Mouse (Mus musculus) intestine, postnatal 0 days (tissue): ENCODE measurements around the gene Micu2. TPM values are rescaled to one million over a fixed set of nuclear protein-coding genes. Genes with fewer than 3 reads are reported as not detected.
A peak's percentile ranks its signal among the peaks of the same experiment; 100 is the strongest.

ENCODE experiments used
- ATAC-seq: fragments of 200-750 bp; cut with Nextera tagmentation; 2 replicates; pipeline ENCODE4 v1.8.0; 2017; ENCODE audit warnings: mild to moderate bottlenecking, moderate TSS enrichment, moderate library complexity
- H3K27ac ChIP-seq: fragments of 300-500 bp; sonication (generic); 2 replicates; pipeline ENCODE4 v1.5.1; 2014; ENCODE audit warnings: mild to moderate bottlenecking, low read depth, low read length, moderate library complexity
- H3K27me3 ChIP-seq: fragments of 300-500 bp; sonication (generic); replicated peaks from 2 replicates; pipeline ENCODE4 v1.6.1; 2014; ENCODE audit warnings: low read length, mixed read lengths; ENCODE audit not compliant: control insufficient read depth, insufficient read depth
- H3K36me3 ChIP-seq: fragments of 300-500 bp; sonication (generic); 2 replicates; pipeline ENCODE4 v1.6.1; 2014; ENCODE audit warnings: mild to moderate bottlenecking, moderate library complexity; ENCODE audit not compliant: control insufficient read depth, insufficient read depth
- H3K4me1 ChIP-seq: fragments of 300-500 bp; sonication (generic); replicated peaks from 2 replicates; pipeline ENCODE4 v1.6.1; 2014; ENCODE audit warnings: antibody characterized with exemption, low read length, mixed read lengths; ENCODE audit not compliant: control insufficient read depth, insufficient read depth
- H3K4me2 ChIP-seq: fragments of 300-500 bp; sonication (generic); replicated peaks from 2 replicates; pipeline ENCODE4 v1.6.1; 2014; ENCODE audit warnings: low read depth, mild to moderate bottlenecking, moderate library complexity
- H3K4me3 ChIP-seq: fragments of 300-500 bp; sonication (generic); 2 replicates; pipeline ENCODE4 v1.5.1; 2014; ENCODE audit warnings: low read depth, low read length
- H3K9ac ChIP-seq: fragments of 300-500 bp; sonication (generic); 2 replicates; pipeline ENCODE4 v1.6.1; 2014; ENCODE audit warnings: mild to moderate bottlenecking, low read depth, low read length
- H3K9me3 ChIP-seq: fragments of 300-500 bp; sonication (generic); 2 replicates; pipeline ENCODE4 v1.6.1; 2016; ENCODE audit warnings: mixed run types; ENCODE audit not compliant: control insufficient read depth
- CTCF ChIP-seq: sonication (generic); IDR thresholded peaks from 2 replicates; pipeline ENCODE4 v1.5.1; 2016; ENCODE audit warnings: low read depth, mild to moderate bottlenecking, control low read depth, antibody characterized with exemption, moderate library complexity
- WGBS: fragments of 180-500 bp; shearing (Covaris S2); extraction: QIAGEN DNeasy Blood & Tissue Kit; methylation state at CpG from one replicate; pipeline ENCODE4 v1.1.7; 2014; 5-methylcytosine and 5-hydroxymethylcytosine counted together
- polyA plus RNA-seq: library from polyadenylated mRNA; unstranded; fragments of >200 nt; fragmentation: Nextera tagmentation; extraction: Ambion mirVana; gene quantifications from 2 replicates; pipeline ENCODE4 v1.2.1, GENCODE M21; 2015

The Micu2 gene
- polyA plus RNA-seq, 1 experiment from 2014 or later = 70.0 TPM

GRCm38 (mm10) chr14:58002161-58002560 lies 3.1 kb upstream of the Micu2 start:
- H3K4me1 ChIP-seq = no peaks in the 10 kb centered on the region
- no peak for TF ChIP-seq CTCF
- no peak overlapping the region for H3K9ac ChIP-seq
- ATAC-seq = no peak
- WGBS = 74% methylated on average over 1 of the region's 1 CpGs
- no peak overlapping the region for H3K4me3 ChIP-seq
- H3K27me3 ChIP-seq = no peaks in the 10 kb centered on the region
- H3K9me3 ChIP-seq = no peaks in the 10 kb centered on the region
- H3K27ac ChIP-seq = no peak overlapping the region
- no peak overlapping the region for H3K4me2 ChIP-seq
- H3K36me3 ChIP-seq = no peaks in the 10 kb centered on the region

DNA sequence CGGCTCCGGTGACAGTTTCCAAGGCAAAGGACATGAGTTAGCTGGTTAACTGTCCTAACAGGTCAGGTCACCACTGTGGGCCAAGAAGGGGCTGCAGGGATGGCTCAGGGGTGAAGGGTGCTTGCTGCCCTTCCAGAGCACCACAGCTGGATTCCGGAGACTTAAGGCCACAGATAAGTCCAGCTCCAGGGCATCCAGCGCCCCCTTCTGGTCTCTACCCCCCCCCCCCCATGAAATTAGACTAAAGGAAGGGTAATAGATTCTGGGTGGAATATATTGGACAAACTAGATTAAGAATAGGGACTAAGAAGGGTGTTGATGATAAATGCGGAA lies 306 bp upstream of the Micu2 start:
- peak overlapping the region; percentile 97; the same call in 1 of the 2 replicates for H3K4me2 ChIP-seq
- H3K27ac ChIP-seq = no peak overlapping the region
- WGBS = 37% methylated on average over 5 of the region's 5 CpGs
- ATAC-seq = no peak; the same call in 1 of the 2 replicates
- no peaks in the 10 kb centered on the region for H3K27me3 ChIP-seq
- peak; percentile 26; the same call in 1 of the 2 replicates for TF ChIP-seq CTCF
- H3K9ac ChIP-seq = no peak overlapping the region
- H3K36me3 ChIP-seq = no peaks in the 10 kb centered on the region
- no peaks in the 10 kb centered on the region for H3K9me3 ChIP-seq
- H3K4me1 ChIP-seq = no peaks in the 10 kb centered on the region
- H3K4me3 ChIP-seq = peak overlapping the region; percentile 92

DNA sequence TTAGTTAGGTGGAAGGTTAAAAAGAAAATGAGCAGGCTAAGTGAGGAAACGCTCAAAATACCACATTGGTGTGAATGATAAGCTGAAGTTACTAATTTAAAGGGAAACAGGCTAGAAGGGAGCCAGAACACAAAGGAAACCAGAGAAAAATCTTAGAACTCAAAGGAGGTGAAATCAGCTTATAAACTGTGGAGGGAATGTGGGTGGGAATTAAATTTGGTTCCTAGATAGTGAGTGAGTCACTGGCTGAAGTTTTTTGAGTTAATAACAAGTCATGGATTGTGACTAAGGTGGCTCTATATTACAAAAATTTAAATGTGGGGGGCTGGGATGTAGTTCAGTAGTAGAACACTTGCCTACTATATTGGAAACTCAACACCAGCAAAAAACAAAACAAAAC lies 1.6 kb downstream of the Micu2 start:
- H3K4me3 ChIP-seq = no peak overlapping the region
- H3K36me3 ChIP-seq = 0 out of 2 replicates have a peak, but pooled peaks cover 2% of the 10 kb centered on the region
- no peak for ATAC-seq
- H3K27ac ChIP-seq = no peak overlapping the region
- WGBS = 38% methylated on average over 1 of the region's 1 CpGs
- TF ChIP-seq CTCF = no peak
- H3K4me2 ChIP-seq = peak overlapping the region; percentile 97; the same call in 1 of the 2 replicates
- H3K9ac ChIP-seq = no peak overlapping the region
- H3K27me3 ChIP-seq = no peaks in the 10 kb centered on the region
- H3K9me3 ChIP-seq = no peaks in the 10 kb centered on the region
- no peaks in the 10 kb centered on the region for H3K4me1 ChIP-seq

- no peak overlapping the region for H3K9ac ChIP-seq
- H3K36me3 ChIP-seq = 0 out of 2 replicates have a peak, but pooled peaks cover 2% of the 10 kb centered on the region
- H3K4me2 ChIP-seq = no peak overlapping the region
- no peaks in the 10 kb centered on the region for H3K4me1 ChIP-seq
- no peaks in the 10 kb centered on the region for H3K27me3 ChIP-seq
- H3K4me3 ChIP-seq = no peak overlapping the region
- TF ChIP-seq CTCF = peak; percentile 56
- ATAC-seq = no peak
- WGBS = 71% methylated on average over 3 of the region's 3 CpGs
- H3K27ac ChIP-seq = no peak overlapping the region
- H3K9me3 ChIP-seq = no peaks in the 10 kb centered on the region
Observed at GRCm38 (mm10) chr14:57996210-57996609, 2.9 kb downstream of the Micu2 start.

DNA sequence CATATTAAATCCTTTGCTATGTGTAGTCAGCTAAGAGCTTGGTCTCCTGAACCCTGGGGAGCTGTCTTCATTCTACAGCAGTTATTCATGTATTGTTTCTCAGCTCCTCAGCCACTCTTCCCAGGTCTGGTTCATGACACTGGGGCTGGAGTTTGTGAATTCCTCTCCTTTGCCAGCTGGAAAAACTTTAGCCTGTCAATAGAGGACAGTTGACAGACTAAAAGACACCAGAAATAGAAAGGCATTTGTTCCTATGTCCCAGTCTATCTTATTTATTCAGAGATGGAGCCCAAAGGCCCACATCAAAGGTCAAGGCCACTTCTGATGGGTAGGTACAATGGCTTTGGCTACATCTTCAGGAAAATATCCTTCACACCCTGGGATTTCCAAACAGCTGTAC lies 7.3 kb downstream of the Micu2 start:
- 0 out of 2 replicates have a peak, but pooled peaks cover 6% of the 10 kb centered on the region for H3K4me1 ChIP-seq
- H3K4me2 ChIP-seq = no peak overlapping the region
- TF ChIP-seq CTCF = no peak
- H3K27ac ChIP-seq = no peak overlapping the region
- ATAC-seq = no peak
- no peaks in the 10 kb centered on the region for H3K9me3 ChIP-seq
- peaks cover 11% of the 10 kb centered on the region; the same call in 1 of the 2 replicates for H3K36me3 ChIP-seq
- H3K9ac ChIP-seq = no peak overlapping the region
- H3K4me3 ChIP-seq = no peak overlapping the region
- H3K27me3 ChIP-seq = no peaks in the 10 kb centered on the region

DNA sequence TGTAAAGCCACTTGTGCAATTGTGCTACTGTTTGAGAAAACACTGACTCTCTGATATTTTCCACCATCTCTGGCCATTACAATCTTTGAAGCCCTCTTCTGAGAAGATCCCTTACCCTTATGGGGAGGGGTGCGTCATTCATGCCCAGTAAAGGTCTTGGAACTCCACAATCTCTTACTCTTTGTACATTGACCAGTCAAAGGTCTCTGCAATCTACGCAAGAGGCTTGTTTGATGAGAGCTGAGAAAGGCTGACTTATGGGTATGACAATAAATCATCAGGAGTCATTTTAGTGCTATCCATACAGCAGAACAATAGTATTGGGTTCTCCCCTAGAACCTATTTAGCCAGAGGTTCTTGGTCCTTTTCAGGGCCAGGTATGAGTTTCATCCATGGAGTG lies 9.9 kb downstream of the Micu2 start:
- Histone ChIP-seq H3K27me3 (no peaks in the 10 kb centered on the region), H3K9me3 (no peaks in the 10 kb centered on the region), H3K36me3 (peaks cover 11% of the 10 kb centered on the region; the same call in 1 of the 2 replicates), H3K4me2 (no peak overlapping the region), H3K4me3 (no peak overlapping the region), H3K4me1 (0 out of 2 replicates have a peak, but pooled peaks cover 6% of the 10 kb centered on the region), H3K9ac (no peak overlapping the region), H3K27ac (peak overlapping the region; percentile 67)
- peak; percentile 84 for ATAC-seq
- TF ChIP-seq CTCF = no peak
- WGBS = 58% methylated on average over 2 of the region's 2 CpGs

- Histone ChIP-seq H3K9me3 (no peaks in the 10 kb centered on the region), H3K27ac (no peak overlapping the region), H3K4me1 (0 out of 2 replicates have a peak, but pooled peaks cover 6% of the 10 kb centered on the region), H3K9ac (no peak overlapping the region), H3K27me3 (no peaks in the 10 kb centered on the region), H3K4me2 (no peak overlapping the region), H3K4me3 (no peak overlapping the region), H3K36me3 (peaks cover 9% of the 10 kb centered on the region; the same call in 1 of the 2 replicates)
- no peak for TF ChIP-seq CTCF
- no peak for ATAC-seq
- 87% methylated on average over 2 of the region's 2 CpGs for WGBS
Observed at GRCm38 (mm10) chr14:57985780-57986179, 13.3 kb downstream of the Micu2 start.
